Mouse (Mus musculus) adrenal gland, adult 8-10 months (tissue): ENCODE measurements around the gene Pdzd3. TPM values are rescaled to one million over a fixed set of nuclear protein-coding genes. Genes with fewer than 3 reads are reported as not detected.

Source experiments
- DNase-seq: peaks from one replicate; pipeline ENCODE4 v3.0.0; 2022
- total RNA-seq, 4 experiments: library from RNA; stranded (reverse); gene quantifications; 2 replicates each; pipeline ENCODE4 v1.2.4; 2022

Gene Pdzd3
- total RNA-seq, 4 experiments from 2014 or later: 0.24 to 0.27 (median 0.25) TPM; not detected in 1

DNA sequence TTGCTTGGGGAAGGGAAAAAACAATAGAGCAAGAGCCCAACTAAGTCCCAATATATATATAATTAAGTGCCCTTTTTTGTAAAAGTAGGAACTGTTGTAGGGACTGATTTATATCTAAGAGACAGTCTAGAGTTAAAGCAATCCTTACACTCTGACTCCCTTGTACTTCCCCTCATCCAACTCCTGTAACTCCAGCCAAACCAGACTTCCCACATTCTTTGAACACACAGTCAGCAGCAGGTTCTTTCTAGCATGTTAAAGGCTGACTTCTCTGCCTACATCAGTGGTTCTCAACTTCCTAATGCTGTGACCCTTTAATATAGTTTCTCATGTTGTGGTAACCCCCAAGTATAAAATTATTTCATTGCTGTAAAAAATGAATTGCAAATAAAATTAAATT lies 51.7 kb downstream of the Pdzd3 start:
- DNase-seq: no peak

DNA sequence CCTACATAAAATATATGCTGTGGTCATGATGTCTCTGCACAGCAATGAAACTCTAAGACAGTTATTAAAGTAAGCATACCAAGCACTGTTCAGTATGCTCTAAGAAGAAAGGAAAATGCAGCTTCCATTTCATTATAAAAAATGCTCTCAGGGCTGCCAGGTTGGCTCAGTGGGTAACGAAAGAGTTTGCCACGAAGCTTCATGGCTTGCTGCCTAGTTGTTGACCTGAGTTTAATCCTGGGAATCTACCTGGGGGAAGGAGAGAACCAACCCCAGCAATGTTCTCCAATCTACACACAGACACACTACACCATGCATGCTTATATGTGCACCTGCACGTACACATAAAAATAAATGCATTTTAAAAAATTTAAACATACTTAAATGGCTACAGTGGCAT lies 52.1 kb downstream of the Pdzd3 start:
- DNase-seq: no peak

Other genes with a start within 250 kb of the Pdzd3 start
- 10 to 100 TPM; 46.5 to 54.9 (median 48.0) TPM for gene Thy1, start 208.1 kb downstream of the Pdzd3 start, total RNA-seq
- gene Usp2, start 184.4 kb downstream of the Pdzd3 start, total RNA-seq: 10 to 100 TPM; 39.1 to 77.6 (median 51.7) TPM
- under 1 TPM in 2 of 4 experiments, not detected in 2; 0.10 to 0.31 TPM for gene Mfrp, start 149.7 kb downstream of the Pdzd3 start, total RNA-seq
- 10 to 100 TPM; 13.7 to 22.0 (median 18.7) TPM for gene C1qtnf5, start 144.2 kb downstream of the Pdzd3 start, total RNA-seq
- 1 to 10 TPM in 1 of 4 experiments, under 1 TPM in 3; 0.20 to 1.1 (median 0.93) TPM for gene Gm49380, start 138.0 kb downstream of the Pdzd3 start, total RNA-seq
- gene Rnf26, start 138.0 kb downstream of the Pdzd3 start, total RNA-seq: 10 to 100 TPM; 29.8 to 36.7 (median 31.5) TPM
- gene Mcam, start 117.0 kb downstream of the Pdzd3 start, total RNA-seq: 10 to 100 TPM; 21.4 to 70.9 (median 38.2) TPM
- gene Cbl, start 17.4 kb downstream of the Pdzd3 start, total RNA-seq: 10 to 100 TPM; 30.4 to 52.9 (median 40.1) TPM
- gene Ccdc153, start 10.8 kb downstream of the Pdzd3 start, total RNA-seq: 10 to 100 TPM in 2 of 4 experiments, 1 to 10 TPM in 2; 3.9 to 18.0 (median 7.9) TPM
- gene Nlrx1, start 17.1 kb upstream of the Pdzd3 start, total RNA-seq: 10 to 100 TPM; 27.6 to 41.8 (median 34.2) TPM
- gene Abcg4, start 37.1 kb upstream of the Pdzd3 start, total RNA-seq: 10 to 100 TPM; 39.3 to 51.3 (median 42.1) TPM
- 10 to 100 TPM; 20.3 to 44.4 (median 31.8) TPM for gene Hinfp, start 54.2 kb upstream of the Pdzd3 start, total RNA-seq
- gene C2cd2l, start 68.8 kb upstream of the Pdzd3 start, total RNA-seq: 10 to 100 TPM; 42.6 to 60.5 (median 49.9) TPM
- gene Dpagt1, start 74.5 kb upstream of the Pdzd3 start, total RNA-seq: 10 to 100 TPM; 31.4 to 37.0 (median 34.8) TPM
- 10 to 100 TPM; 25.9 to 44.6 (median 31.7) TPM for gene H2afx, start 83.2 kb upstream of the Pdzd3 start, total RNA-seq
- gene Hmbs, start 92.8 kb upstream of the Pdzd3 start, total RNA-seq: 100 to 1,000 TPM in 2 of 4 experiments, 10 to 100 TPM in 2; 82.8 to 122 (median 96.8) TPM
- gene Vps11, start 110.2 kb upstream of the Pdzd3 start, total RNA-seq: 10 to 100 TPM; 78.0 to 91.8 (median 85.8) TPM
- 100 to 1,000 TPM; 199 to 239 (median 228) TPM for gene Hyou1, start 128.0 kb upstream of the Pdzd3 start, total RNA-seq
- gene Slc37a4, start 145.4 kb upstream of the Pdzd3 start, total RNA-seq: 10 to 100 TPM; 18.2 to 27.8 (median 23.5) TPM
- gene Rps25, start 155.7 kb upstream of the Pdzd3 start, total RNA-seq: 1,000 to 10,000 TPM; 1,115 to 1,314 (median 1,244) TPM
- gene Trappc4, start 156.1 kb upstream of the Pdzd3 start, total RNA-seq: 100 to 1,000 TPM in 2 of 4 experiments, 10 to 100 TPM in 2; 86.0 to 116 (median 98.3) TPM
- 10 to 100 TPM; 14.9 to 29.6 (median 25.7) TPM for gene Ccdc84, start 167.1 kb upstream of the Pdzd3 start, total RNA-seq
- gene Foxr1, start 189.7 kb upstream of the Pdzd3 start, total RNA-seq: not detected
- not detected for gene Upk2, start 203.5 kb upstream of the Pdzd3 start, total RNA-seq
- 10 to 100 TPM; 48.9 to 76.1 (median 66.7) TPM for gene Bcl9l, start 231.4 kb upstream of the Pdzd3 start, total RNA-seq